Mouse (Mus musculus): Measurements from ENCODE around the gene Map2k4. TPM values are rescaled to one million over a fixed set of nuclear protein-coding genes. Genes with fewer than 3 reads are reported as not detected.
A peak's percentile ranks its signal among the peaks of the same experiment; 100 is the strongest.

Gene Map2k4
- 10 to 100 TPM; 60.9 to 66.9 TPM for total RNA-seq (2021)
- long read RNA-seq, experiment 1, transcript Map2k4-201 (11 exons, 3,695 nt): major isoform, 24 of 45 reads
- long read RNA-seq, experiment 1, partial matches to known transcripts: 7 of 45 reads
- long read RNA-seq, experiment 1, other reads (novel, unspliced or antisense): 14 of 45 reads
- long read RNA-seq, experiment 2, transcript Map2k4-201 (11 exons, 3,695 nt): major isoform, 17 of 42 reads
- long read RNA-seq, experiment 2, partial matches to known transcripts: 1 of 42 reads
- long read RNA-seq, experiment 2, other reads (novel, unspliced or antisense): 24 of 42 reads

DNA sequence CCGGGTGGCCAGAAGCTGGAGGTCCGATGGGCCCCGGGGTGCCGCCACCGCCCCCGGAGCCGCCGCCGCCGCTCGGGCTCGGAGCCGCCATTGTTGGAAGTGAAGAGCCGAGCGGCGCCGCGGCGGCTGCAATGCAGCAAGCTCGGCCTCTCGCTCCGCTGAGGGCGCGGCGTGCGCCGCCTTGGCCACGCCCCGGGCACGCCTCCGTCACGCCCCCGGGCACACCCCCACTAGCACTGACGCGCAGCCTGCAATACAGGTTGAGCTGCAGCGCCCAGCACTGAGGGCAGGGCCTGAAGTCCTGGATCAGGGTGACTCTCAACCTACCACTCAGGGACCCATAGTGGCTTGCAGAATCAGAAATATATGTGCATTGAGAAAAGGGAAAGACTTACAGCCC is at the start of gene Map2k4:
TSS of gene Map2k4 (minus strand) at position 144 of the 400 bp plus-strand sequence.
- DNase-seq (ENCODE audit: low spot score): peak; percentile 92

DNA sequence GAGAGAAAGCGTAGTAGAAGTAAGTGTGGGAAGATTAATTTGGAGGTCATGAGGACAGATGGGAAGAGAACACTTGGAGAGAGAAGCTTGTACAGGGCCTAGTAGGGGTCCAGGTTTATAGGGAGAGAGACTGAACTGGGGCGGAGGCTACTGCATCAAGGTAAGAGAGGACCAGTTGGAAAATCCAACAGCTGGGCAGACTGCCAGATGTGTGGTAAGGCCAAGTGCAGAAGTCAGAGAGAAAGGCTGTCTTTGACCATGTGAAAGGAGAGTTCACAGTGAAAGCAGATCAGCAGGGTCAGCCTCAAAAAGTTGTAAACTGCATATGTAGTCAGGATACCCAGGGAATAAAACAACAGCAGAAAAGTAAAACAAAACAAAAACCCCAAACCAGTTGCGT is 36.5 kb upstream of the Map2k4 start:
- DNase-seq (ENCODE audit: low spot score): no peak

DNA sequence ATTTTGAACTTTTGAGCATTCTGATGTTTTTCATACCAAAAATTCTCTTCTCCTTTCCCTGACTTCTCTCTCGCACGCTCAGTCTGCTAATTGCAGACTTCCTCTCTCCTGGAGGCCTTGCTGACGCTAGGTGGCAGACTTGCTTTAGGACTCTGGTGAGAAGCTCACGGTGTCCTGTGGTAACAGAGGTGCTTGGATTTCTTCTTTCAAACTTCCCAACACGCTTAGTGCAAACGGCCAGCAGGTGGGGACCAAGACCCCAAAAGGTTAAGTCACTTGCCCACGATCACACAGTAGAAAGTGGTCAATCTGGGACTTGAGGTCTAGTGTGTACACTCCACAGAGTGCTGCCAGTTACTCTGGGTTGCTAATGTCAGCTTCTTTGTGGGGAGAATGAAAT is 32.8 kb upstream of the Map2k4 start:
- peak; percentile 46 for DNase-seq (ENCODE audit: low spot score)

DNA sequence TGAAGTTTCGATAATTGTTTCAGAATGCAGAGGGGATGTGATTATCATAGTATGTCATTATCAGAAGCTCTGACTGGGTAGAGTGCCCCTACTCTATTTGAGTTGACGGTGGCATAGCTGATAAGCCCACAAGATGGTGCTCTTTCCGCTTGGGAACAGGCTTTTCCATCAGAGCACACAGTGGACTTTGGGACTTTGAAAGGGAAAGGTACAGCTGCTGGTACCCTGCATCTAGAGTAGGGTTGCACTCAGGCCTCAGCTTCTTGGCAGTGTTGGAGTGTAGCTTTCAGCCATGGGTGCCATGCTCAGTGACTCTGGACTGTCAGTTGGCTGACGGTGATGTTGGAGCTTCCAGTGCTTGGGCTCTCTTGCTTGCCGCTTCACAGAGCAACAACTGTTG is 32.2 kb upstream of the Map2k4 start:
- DNase-seq (ENCODE audit: low spot score): no peak

DNA sequence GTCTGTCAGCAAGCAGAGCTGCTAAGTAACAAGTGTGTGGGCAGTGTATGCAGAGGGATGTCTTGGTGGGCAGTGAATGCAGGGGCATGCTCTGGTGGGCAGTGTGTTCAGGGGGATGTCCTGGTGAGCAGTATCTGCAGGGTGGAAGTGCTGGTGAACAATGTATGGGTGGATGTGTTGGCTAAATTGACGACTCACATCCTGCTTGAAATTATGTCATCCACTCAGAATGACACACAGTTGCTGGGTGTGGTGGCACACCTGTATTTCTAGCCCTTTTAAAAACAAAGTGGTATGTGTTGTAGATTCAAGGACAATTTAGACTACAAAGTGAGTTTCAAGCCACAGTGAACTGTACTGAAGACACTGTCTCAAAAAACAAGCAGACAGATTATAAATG is 30.1 kb upstream of the Map2k4 start:
- DNase-seq (ENCODE audit: low spot score): no peak

DNA sequence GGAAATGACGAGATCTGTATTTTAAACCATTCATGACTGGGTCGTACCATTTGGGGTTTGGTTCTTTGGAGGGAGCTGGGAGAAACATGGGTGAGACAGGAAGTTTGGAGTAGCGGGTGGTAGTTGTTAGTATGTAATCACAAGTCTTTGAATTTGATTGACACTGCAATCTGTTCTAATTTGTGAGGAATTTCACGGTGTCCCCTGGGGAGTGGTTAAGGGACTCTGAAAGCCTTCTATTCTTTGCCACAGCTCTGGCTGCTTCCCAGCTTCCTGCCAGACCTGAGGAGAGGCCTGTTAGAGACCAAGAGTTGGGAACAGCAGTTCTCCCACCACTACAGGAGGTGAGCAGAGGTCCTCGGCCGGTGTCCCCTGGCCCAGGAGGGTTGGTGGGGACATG is 28.1 kb upstream of the Map2k4 start:
- no peak for DNase-seq (ENCODE audit: low spot score)

DNA sequence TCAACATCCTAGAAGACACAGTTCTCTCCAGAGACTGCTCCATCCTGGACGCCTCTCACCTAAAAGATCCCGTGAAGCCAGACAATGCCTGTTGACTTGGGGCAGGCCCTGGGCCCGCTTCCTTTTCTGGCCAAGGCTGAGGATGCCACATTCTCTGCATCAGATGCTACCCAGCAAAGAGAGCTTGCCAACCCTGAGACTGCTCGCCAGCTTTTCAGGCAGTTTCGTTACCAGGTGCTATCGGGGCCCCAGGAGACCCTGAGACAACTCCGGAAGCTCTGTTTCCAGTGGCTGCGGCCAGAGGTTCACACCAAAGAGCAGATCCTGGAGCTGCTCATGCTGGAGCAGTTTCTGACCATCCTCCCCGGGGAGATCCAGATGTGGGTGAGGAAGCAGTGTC is 26.3 kb upstream of the Map2k4 start:
- DNase-seq (ENCODE audit: low spot score): no peak

DNA sequence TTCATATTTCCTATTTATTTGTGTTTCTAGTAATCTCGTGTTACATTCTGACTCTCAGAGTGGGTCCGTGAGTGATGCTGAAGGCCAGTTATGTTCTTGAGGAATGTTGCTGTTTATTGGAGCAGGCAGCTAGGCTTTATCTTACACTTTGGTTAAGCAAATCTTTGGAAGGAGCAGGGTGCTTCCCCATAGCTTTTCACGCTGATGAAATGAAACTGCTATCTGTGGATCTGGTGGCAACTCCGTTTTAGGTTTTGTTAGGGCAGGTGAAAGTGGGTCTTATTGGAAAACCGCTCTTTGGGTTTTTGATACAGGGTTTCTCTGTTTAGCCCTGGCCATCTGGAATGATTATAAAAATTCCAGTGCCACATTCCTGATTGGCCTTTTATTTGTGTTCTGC is 24.0 kb upstream of the Map2k4 start:
- DNase-seq (ENCODE audit: low spot score): no peak

DNA sequence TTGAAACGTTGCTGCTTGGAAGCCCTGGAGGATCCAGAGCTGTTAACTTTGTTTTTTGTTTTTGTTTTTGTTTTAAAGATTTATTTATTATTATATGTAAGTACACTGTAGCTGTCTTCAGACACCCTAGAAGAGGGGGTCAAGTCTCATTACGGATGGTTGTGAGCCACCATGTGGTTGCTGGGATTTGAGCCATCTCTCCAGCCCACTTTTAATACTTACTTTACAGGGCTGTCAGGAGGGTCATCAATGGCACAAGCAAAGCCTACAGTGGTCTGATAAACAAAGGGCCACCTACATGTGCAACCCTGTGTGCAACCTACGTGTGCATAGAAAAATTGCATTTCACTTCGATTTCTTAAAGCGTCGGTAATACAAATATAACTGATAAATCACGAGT is 19.5 kb upstream of the Map2k4 start:
- DNase-seq (ENCODE audit: low spot score): no peak

DNA sequence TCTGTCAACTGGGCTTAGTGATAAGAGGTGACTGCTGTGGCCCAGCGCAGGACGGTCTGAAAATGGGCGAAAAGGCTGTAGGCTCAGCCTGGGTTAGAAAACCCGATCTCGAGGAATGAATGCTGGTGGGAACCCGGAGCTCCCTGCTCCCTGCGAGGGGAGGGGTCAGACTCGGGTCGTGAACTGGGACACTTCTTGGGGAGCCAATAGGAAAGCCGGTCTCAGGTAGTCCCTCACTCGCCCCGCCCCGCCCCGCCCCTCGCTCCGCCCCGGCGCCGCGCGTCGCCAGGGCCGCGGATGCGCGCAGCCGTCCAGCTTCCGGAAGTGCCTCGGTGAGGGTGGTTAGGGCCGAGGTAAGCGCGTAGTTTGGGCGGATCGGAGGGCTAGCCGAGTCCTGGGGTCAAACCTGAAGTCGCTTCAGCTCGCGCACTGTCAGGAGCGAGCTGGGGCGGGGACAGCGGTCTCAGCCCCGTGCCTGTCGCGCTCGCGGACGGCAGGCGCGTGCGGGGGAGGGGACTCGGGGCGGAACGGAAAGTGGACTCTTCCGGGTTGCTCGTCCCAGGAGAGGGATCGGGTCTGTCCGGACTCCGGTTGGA is 18.9 kb upstream of the Map2k4 start, which contains the start of gene Zkscan6:
TSS of gene Zkscan6 (plus strand) at position 267 of the 596 bp plus-strand sequence.
- peak; percentile 88 for DNase-seq (ENCODE audit: low spot score)

DNA sequence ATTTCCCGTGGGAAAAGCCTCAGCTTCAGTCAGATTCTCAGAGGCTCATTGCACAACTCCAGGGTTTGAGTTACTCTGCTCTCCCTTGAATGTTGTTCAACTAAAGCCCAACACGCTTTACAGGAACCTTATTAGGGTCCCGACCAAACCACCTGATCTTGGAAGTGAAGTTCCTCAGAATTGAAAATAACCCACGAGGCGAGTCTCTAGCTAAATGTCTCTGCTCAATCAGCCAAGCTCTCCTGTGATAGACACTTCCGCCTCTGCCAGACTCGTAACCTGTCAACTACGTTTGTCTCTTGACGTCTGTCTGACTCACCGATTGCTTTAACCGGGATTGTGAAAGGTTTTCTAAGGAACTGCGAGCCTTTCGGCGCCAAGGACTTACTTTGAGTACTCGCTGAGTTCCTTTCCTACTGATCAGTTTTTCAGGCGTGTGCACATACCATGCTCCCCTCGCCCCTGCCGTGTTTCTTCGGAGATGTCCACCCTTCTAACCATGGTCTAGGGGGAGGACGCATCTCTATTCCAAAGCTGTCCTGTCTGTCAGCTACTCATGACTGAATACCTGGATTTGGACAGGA is 18.3 kb upstream of the Map2k4 start:
- peak; percentile 45 for DNase-seq (ENCODE audit: low spot score)

DNA sequence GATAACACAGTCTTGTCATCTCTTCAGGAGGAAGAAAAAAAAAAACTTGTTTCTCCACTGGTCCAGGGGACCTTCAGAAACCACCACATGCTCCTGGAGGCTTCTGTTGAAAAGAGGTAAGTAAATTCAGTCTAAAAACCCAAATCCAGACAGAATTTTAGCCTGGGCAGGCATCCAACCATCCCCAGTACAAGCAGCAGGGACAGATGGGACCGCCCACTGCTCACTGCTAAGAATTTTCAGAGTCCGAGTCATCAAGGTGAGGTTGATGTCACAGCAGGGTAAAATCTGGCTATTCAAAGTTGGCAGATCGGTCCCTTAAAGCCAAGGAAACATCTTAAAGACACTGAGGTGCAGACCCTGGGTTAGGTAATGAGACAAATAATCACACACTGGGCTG is 13.8 kb upstream of the Map2k4 start:
- no peak for DNase-seq (ENCODE audit: low spot score)

DNA sequence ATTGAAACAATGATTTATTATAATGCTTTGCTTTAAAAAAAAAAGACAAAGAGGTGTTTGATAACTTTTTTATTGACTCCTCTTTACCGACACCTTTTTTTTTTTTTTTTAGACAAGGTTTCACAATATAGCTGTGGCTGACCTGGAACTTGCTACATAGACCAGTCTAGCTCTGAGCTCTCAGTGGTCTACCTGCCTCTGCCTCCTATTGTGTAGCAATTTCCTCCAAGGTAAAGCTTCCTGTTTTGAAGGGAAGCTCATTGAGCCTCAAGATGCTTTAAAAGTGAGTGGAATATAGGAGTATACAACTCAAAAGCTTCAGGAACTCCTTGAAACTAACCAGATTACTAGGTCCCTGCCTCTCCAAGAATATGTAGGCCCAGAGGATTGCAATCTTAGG is 7.8 kb upstream of the Map2k4 start:
- DNase-seq (ENCODE audit: low spot score): no peak

DNA sequence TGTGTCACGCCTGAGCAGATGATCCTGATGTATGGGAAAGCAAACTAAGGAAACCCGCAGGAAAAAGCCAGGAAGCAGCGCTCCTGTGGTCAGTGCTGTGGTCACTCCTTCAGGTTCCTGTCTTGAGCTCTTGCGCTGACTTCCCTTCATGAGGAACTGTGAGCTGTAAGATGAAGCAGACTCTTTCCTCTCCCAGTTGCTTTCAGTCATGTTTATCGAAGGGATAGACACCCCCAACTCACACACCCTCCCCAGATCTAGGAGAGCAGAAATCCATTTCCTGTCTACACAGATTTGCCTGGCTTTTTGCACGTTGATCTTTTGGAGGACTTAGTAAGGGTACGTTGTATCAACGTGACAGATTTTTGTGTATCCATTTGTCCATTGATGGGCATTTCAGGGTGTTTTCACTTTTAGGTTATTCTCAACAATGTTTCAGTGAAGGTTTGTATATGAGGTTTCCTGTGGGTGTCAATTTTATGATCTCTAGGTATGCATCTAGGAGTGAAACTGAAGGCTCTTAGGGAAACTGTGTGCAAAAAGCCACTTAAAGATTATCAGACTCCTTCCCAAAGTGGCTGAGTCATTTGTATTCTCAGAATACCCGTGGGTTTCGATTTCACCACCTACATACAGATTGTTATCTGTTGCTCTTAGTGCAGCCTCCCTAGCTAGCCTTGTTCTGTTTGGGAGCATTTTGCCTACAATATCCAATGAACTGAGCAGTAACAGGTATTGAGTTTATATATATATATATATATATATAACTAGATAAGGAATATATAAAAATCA is 6.5 kb upstream of the Map2k4 start:
- DNase-seq (ENCODE audit: low spot score): no peak

DNA sequence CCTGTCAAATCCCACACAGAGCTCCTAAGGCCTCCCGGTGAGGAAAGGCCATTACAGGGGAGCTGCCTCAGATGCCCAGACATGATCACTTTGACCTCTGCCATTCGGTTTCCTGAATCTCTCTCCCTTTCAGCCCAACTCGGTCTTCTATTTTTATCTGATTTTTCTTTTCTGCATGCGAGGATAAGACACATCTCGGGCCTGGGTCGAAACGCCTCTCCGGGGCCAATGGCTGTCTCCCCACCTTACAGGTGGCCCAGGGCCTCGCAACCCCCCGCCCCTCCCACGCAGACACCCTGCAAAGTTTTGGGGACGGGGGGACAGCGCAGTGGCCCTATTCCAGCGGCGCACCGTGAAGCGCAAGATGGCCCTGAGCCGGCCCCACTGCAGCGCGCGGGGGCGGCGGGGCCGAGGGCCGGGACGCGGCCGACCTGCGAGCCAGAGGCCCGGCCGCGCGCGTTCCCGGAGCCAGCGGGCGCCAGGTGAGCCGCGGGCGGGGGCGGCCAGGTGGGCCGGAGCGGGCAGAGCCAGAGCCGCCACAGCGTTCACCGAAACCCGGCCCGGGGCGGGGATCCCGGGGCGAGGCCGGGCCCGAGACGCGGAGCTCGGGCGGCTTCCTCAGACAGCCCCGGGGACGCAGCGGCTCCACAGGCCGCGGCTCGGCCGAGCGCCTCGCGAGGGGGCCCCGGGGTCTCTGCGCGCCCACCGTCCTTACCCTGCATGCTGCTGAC is 511 bp downstream of the Map2k4 start:
- peak; percentile 7 for DNase-seq (ENCODE audit: low spot score)

DNA sequence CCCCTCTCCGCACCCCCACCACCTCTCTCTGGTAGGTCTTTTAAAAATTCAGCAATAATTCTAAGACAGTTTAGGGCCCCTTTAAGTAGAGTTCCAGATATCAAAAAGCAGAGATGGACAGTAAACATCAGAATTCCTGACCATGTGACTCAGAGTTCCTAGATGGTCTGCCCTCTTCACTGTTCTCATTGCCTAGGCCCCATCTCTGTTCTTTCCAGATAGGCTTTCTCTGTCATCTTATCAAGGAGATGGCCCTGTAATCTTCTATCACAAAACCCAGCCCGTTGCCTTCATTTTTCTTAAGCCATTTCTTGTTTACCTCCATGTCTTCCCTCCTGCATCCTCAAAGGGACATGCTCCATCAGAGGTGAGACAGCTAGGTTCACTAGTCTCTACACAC is 1.9 kb downstream of the Map2k4 start:
- DNase-seq (ENCODE audit: low spot score): no peak

DNA sequence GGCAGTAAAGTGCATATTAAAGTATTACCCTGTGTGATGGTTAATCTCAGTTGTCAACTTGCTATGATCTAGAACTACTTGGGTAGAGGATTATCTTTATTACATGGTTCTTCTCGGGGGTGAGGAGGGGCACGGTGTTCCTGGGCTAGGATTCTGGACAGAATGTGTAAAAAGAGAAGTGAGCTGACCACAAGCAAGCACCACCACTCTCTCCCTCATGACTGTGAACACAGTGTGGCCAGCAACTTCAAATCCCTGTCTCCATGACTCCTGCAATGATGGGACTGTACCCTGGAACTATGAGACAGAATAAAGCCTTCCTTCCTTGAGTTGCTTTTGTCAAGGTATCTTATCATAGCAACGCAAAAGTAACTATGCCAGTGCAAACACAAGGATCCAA is 6.5 kb downstream of the Map2k4 start:
- DNase-seq (ENCODE audit: low spot score): no peak

DNA sequence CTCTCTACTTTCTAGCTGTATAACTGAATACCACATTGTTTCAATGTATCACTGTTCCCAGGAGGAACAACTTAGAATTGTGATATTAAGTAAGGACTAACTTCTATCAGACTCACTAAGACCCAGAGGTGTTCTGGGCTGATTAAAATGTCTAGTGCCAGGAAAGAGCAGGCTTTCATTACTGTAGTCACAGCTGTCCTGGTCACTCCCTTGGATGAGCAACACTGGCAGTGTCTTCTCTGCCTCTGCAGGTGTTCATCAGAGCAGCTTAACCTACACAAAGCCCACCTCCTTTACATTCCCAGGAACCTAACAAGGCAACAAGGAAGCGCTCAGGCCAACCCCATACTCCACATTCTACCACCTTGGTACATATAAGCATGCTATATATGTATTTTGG is 8.5 kb downstream of the Map2k4 start:
- no peak for DNase-seq (ENCODE audit: low spot score)

DNA sequence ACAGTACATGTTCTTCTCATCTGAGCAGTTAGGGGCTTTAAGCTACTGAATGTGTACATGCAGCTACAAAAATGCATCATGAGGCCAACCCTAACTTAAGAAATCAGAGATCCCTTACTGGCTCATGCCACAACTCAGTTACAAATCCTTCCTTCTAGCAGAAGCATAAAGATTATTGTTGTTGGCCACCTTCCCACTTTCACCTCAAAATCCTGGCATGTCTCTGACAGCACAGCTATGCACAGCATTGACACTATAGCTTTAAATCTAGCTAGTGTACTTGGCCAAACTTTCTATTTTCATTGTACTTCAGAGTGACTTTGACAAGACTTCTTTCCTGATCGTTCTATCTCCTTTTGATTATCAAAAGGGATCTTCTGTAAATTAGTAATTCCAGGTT is 9.0 kb downstream of the Map2k4 start:
- DNase-seq (ENCODE audit: low spot score): no peak

DNA sequence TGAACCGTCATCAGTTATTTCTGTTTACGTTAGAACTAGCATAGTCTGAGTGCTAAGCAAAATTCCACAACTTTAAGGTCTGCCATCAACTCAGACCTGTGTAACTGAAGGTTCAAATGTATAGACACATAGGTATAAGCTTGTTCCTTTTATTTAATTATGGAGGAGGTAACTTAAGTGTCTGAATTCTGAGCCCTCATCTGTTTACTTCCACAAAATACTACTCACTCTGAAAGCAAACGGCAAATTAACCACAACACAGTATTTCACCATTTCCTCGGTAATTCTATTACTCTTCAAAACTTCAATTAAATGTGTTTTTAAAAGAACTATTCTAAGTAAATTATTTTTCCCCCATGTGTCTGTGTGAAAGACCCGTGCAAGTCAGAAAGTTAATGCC is 10.3 kb downstream of the Map2k4 start:
- no peak for DNase-seq (ENCODE audit: low spot score)

DNA sequence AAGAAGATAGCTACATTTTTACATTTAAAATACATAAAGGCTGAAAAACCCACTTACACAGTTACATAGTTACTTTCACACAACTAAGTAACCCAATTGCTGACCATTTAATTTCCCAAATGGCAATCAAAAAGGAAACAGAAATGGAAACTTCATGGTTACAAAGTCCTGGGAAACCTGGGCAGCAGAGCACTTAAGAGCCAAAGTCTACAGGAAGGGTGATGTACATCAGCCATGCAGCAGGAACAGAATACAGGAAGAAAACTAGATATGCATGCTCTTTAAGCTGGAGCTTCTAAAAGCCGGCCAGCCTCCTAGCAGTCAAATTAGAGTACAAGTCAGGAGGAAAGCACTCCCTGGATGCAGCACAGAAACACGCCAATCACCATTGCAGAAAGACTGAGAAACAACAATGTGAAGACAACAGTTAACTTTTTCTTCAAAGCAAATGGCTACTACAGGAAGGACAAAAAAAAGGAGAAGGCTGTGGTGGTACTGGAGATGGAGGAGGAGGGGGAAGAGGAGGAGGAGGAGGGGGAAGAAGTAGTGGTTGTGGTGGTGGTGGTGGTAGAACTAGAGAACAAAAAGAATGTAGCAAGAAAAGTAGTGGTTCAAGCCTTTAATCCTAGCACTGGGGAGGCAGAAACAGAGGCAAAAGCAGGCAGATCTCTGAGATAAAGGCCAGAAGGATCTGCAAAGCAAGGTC is 11.0 kb downstream of the Map2k4 start:
- no peak for DNase-seq (ENCODE audit: low spot score)

Measured in gastrocnemius, adult 18-20 months (tissue).